Comparison of ENCODE assay signal across 20 mouse cellular contexts in genomic region chr8:117123850-117124633, GRCm38 (mm10). TPM values are rescaled to one million over a fixed set of nuclear protein-coding genes. Genes with fewer than 3 reads are reported as not detected.
DNase-seq lines count a peak whose midpoint lies in the region; ATAC-seq and TF ChIP-seq lines count a peak whose summit lies in the region.
"Had no signal": no experiment of that assay in that cellular context is flagged by ENCODE, and none has a peak within 500 bp of the region (broad histone marks: within the 10 kb centered on the region; RNA-seq: fewer than 3 reads in every experiment).

No protein-coding gene starts in this region.

- H3K27me3 ChIP-seq in kidney, adult 2 months (replicated peaks; ENCODE audit: control insufficient read depth, insufficient read depth, low read length), result no peaks in the 10 kb centered on the region
- H3K27me3 ChIP-seq: limb, embryonic 12.5 days; neural tube, embryonic 12.5 days had no signal

- DNase-seq in kidney, adult 2 months, result peak; percentile 65
- no peak for DNase-seq in kidney, postnatal 10 days
- DNase-seq in urinary bladder, adult 2 months (ENCODE audit: low spot score), result peak; percentile 40
- no peak for DNase-seq in urinary bladder, postnatal 25 days (ENCODE audit: low spot score)
- DNase-seq in lung, postnatal 25 days (ENCODE audit: low spot score), result peak; percentile 29
- DNase-seq in adrenal gland, adult 18-20 months (ENCODE audit: low spot score in 2 of 2), result no peak
- no peak for DNase-seq in T-cell, adult 2 months (ENCODE audit: low spot score)
- DNase-seq: adrenal gland, adult 8-10 months; cerebellum, adult 9-10 months; thymus, adult 2 months had no signal

- no peak for TF ChIP-seq CTCF in kidney, adult 2 months (conservative IDR thresholded peaks at IDR 0.05; ENCODE audit: insufficient read depth, insufficient read length, low read depth, low read length)

- ATAC-seq in erythroid progenitor cell, adult 5-6 weeks (replicated peaks; ENCODE audit: low FRiP score, poor library complexity, severe bottlenecking), result no peak
- ATAC-seq: midbrain, embryonic 16.5 days had no signal

- TF ChIP-seq POLR2A in kidney, adult 2 months (IDR thresholded peaks at IDR 0.05; ENCODE audit: low read depth, low read length), result no peak

- WGBS in kidney, adult 2 months, result 47% methylated on average over 13 of the region's 13 CpGs

- H3K27ac ChIP-seq in kidney, adult 2 months (ENCODE audit: insufficient read depth, low read depth, low read length), result no peak overlapping the region
- H3K27ac ChIP-seq: hindbrain, embryonic 14.5 days; limb, embryonic 12.5 days; neural tube, embryonic 12.5 days had no signal

- H3K4me3 ChIP-seq in kidney, adult 2 months (ENCODE audit: insufficient read depth, low read depth, low read length), result no peak overlapping the region
- H3K4me3 ChIP-seq: limb, embryonic 12.5 days; neural tube, embryonic 12.5 days had no signal

- H3K36me3 ChIP-seq in kidney, adult 2 months (ENCODE audit: control insufficient read depth, insufficient read depth, low read length), result no peaks in the 10 kb centered on the region
- H3K36me3 ChIP-seq: limb, embryonic 12.5 days; neural tube, embryonic 12.5 days had no signal

- peaks cover 6% of the 10 kb centered on the region; the same call in 1 of the 2 replicates for H3K4me1 ChIP-seq in kidney, adult 2 months (ENCODE audit: control insufficient read depth, insufficient read depth, low read length)
- H3K4me1 ChIP-seq: limb, embryonic 12.5 days; neural tube, embryonic 12.5 days had no signal

RNA-seq across cellular contexts. Expression of gene Bco1, which starts 28.4 kb away (rescaled TPM):
- 2.6 and 3.0 TPM in 2 replicates for polyA plus RNA-seq in kidney, adult 2 months (2012; rRNA removed)
- polyA plus RNA-seq in urinary bladder, adult 2 months (2012; rRNA removed), result 0.21 and 0.25 TPM in 2 replicates
- total RNA-seq in adrenal gland, adult 18-20 months (2021), result under 1 TPM in 1 of 2 experiments, not detected in 1; 0.42 TPM
- 1.8 TPM in 1 of 2 replicates, not detected in the other for total RNA-seq in erythroid progenitor cell, adult 5-6 weeks (2015; ENCODE audit: low replicate concordance)
- not detected in 2 replicates for total RNA-seq in erythroid progenitor cell, adult 5-6 weeks (2017; ENCODE audit: low replicate concordance)
- total RNA-seq: layer of hippocampus, adult 18-20 months; left cerebral cortex, adult 18-20 months had no signal
- polyA plus RNA-seq: forebrain, embryonic 11.5 days; heart, embryonic 14.5 days had no signal

RNA-seq across cellular contexts. Expression of gene Gan, which starts 33.9 kb away (rescaled TPM):
- 3.1 and 3.4 TPM in 2 replicates for polyA plus RNA-seq in kidney, adult 2 months (2012; rRNA removed)
- 8.2 and 9.5 TPM in 2 replicates for polyA plus RNA-seq in urinary bladder, adult 2 months (2012; rRNA removed)
- 10 to 100 TPM in 1 of 2 experiments, 1 to 10 TPM in 1; 7.4 to 13.2 TPM for total RNA-seq in adrenal gland, adult 18-20 months (2021)
- 12.3 and 15.1 TPM in 2 replicates for total RNA-seq in erythroid progenitor cell, adult 5-6 weeks (2015; ENCODE audit: low replicate concordance)
- 12.4 and 13.6 TPM in 2 replicates for total RNA-seq in erythroid progenitor cell, adult 5-6 weeks (2017; ENCODE audit: low replicate concordance)

RNA-seq across cellular contexts. Expression of gene Pkd1l2, which starts 41.8 kb away (rescaled TPM):
- 0.04 and 0.08 TPM in 2 replicates for polyA plus RNA-seq in kidney, adult 2 months (2012; rRNA removed)
- 0.07 and 0.09 TPM in 2 replicates for polyA plus RNA-seq in urinary bladder, adult 2 months (2012; rRNA removed)
- total RNA-seq in adrenal gland, adult 18-20 months (2021), result 1 to 10 TPM; 1.0 to 2.9 TPM
- total RNA-seq in erythroid progenitor cell, adult 5-6 weeks (2015; ENCODE audit: low replicate concordance), result 1.1 TPM in 1 of 2 replicates, not detected in the other
- total RNA-seq in erythroid progenitor cell, adult 5-6 weeks (2017; ENCODE audit: low replicate concordance), result not detected in 2 replicates
- total RNA-seq: granulocyte monocyte progenitor cell, adult 5-6 weeks had no signal
- polyA plus RNA-seq: forebrain, embryonic 11.5 days; limb, embryonic 12.5 days; midbrain, embryonic 16.5 days had no signal

Comparison
In these comparisons a context has a peak if more than half of its experiments do, and no peak if none do; other contexts are left out.
1. DNase-seq: peak in kidney, adult 2 months (single experiment), urinary bladder, adult 2 months (single experiment) and lung, postnatal 25 days (single experiment); none in kidney, postnatal 10 days (single experiment), urinary bladder, postnatal 25 days (single experiment), adrenal gland, adult 18-20 months (0 of 2) and T-cell, adult 2 months (single experiment).